Mouse (Mus musculus) gonadal fat pad, adult 2 months (tissue): ENCODE data around the gene Shpk. TPM values are rescaled to one million over a fixed set of nuclear protein-coding genes. Genes with fewer than 3 reads are reported as not detected.

Experiments
- DNase-seq: peaks from one replicate; pipeline ENCODE4 v3.0.0-alpha.2; 2012; ENCODE audit warnings: low read depth
- polyA plus RNA-seq: library from polyadenylated mRNA; depleted of rRNA; stranded (reverse); fragments of >200 nt; gene quantifications from 2 replicates; pipeline ENCODE4 v1.2.3, GENCODE M21; 2012; rRNA removed

Shpk gene
- 11.5 and 11.8 TPM in 2 replicates for polyA plus RNA-seq

DNA sequence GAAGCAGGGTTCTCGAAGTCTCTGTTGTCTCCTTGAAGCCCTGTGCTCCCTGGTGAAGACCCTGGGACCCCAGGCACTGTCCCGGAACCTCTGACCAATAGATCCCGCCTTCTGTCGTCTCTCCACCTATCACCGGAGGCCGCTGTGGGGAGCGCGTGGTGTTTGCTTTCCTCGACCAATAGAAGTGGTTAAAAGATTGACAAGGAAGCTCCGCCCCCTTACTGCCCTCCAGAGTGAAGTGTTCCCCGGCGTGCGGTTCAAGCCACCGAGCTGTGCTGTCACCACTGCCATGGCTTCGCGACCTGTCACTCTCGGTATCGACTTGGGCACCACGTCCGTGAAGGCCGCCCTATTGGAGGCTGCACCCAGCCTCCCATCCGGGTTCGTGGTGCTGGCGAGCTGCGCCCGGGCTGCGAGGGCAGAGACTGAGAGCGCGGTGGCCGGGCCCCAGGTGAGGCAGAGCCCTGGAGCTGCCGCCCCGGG is at the start of gene Shpk:
Shpk (plus strand) TSS at position 231 of the 483 bp plus-strand sequence.
- DNase-seq = no peak

DNA sequence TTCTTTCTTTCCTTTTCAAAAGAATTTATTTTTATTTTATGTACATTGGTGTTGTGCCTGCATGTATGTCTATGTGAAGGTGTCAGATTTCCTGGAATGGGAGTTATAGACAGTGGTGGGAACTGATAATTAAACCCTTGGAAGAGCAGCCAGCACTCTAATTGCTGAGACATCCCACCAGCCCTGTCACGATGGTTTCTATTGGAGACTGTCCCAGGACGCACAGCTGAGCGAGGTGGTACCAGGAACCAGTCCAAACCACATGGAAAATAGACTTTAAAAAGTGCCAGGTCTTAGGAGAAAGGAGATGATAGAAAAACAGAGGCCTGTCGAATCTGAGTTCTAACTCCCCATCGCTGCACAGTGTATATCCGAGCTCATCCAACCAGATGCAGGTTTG is 44.2 kb upstream of the Shpk start:
- no peak for DNase-seq

DNA sequence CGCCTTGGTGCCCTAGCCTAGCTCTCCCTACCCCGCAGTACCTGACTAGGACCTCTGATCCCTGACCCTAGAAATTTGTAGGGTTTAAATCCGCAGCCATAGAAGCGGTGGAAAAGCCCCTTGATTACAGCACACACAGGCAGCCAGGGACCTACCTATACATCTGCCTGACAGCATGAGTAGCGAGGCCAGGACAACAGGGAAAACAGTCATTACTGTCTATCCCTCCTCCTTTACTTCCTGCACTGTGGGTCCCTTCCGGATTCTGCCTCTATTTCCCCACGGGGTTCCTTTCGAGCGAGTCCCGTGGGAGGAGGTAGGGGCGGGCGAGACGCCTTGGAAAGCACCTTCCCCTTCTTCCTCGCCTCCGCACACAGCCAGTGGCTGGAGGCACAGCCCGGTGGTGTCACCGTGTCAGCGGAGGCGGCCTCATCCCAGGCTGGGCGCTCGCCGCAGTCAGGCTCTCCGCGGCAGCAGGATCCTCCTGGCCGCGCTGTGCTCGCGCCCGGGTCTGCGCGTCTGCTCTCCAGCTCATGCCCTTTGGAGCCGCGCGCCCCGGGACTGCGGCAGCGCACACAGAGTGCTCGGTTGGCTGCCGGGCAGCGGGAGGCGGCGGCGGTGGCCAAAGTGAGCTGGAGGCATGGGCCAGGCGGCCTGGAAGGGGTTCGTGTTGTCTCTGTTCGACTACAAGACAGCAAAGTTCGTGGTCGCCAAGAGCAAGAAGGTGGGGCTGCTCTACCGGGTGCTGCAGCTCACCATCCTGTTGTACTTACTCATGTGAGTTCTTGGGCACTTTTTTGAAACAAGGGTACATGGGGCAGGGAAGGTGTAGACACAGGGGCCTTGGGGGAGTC is 39.1 kb upstream of the Shpk start, which contains the start of gene P2rx5:
P2rx5 (plus strand) TSS at position 465 of the 854 bp plus-strand sequence.
- DNase-seq = no peak

DNA sequence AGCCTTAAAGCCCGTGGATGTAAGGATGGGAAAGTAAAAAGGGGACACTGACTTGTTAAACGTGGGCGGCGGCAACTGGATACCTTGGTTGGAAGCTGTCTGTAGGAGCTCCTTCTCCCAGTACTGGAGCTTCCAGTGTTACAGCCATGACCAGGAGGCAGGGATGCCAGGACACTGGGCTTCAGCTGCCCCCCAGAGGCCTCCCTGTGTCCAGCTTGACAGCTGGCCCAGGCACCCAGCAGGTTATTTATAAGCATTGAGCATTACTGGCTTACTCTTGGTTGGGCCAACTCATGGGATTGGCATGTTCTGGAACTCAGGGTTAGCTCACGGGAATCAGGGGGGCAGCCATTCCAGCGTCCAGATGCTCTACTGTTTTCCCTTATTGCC is 38.5 kb upstream of the Shpk start:
- no peak for DNase-seq

DNA sequence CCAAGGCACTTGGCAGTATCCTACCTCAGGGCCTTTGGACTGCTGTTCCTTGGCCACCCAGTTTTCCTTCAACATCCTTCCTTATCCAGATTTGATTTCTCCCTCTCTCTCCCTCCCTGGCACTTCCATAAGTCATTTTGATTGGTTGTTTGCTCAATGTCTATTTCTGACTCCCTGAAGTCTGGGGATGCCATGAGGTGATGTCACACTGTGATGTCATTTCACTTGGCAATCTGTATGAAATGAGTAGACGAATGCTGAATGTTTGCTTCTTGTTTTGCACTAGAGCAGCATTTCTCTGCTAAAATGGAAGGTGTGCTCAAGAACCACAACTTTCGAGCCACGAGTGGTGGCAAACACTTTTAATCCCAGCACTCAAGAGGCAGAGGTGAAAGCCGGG is 37.6 kb upstream of the Shpk start:
- no peak for DNase-seq

DNA sequence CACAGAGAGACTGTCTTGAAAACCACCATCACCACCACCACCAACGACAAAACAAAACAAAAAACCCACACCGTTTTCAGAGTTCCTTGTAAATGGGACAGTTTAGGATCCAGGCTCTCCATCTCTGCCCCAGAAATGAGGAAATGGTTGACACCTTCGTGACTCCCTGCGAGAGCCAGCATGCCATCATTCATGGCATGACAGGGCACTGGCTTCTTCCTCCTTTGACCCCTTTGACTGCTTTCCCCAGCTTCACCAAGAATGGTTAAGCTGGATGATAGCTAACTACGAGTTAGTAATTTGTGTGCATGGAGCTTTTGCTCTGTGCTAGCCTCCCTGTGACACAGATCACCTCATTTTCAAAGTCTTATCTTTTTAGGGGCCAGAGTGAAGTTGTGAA is 37.0 kb upstream of the Shpk start:
- no peak for DNase-seq

DNA sequence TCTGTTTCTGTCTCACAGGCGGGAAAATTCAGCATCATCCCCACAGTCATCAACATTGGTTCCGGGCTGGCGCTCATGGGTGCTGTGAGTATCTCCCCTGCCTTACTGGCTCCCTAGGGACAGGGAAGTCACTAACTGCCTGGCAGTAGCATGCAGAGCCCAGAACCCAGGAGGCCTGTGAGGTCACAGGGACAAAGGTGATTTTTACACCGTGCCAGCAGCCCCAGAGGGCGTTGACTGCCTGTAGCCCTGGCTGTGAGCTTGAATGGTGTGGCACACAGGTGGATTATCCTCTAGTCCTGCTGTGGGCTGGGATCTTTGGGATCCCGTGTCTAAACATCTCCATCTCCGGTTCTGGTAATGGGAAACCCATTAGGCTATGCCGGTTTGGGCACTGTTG is 31.2 kb upstream of the Shpk start:
- DNase-seq = no peak

DNA sequence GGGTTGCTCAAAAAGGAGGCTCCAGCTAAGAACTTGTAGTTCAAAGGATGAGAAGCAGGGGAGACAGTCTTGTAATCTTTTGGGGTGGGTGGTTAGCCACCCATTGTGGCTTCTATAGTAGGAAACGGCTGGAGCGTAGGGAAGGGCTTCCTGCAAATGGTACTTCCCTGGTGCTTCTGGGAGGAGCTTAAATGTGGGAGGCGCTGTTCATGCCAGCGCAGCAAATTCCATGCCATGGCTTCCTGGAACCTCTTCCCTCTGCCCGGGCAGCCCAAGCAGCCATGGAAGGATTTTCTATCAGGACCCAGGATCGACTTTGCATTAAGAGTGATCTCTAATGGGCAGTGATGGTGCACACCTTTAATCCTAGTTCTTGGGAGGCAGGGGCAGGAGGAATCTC is 30.7 kb upstream of the Shpk start:
- no peak for DNase-seq

DNA sequence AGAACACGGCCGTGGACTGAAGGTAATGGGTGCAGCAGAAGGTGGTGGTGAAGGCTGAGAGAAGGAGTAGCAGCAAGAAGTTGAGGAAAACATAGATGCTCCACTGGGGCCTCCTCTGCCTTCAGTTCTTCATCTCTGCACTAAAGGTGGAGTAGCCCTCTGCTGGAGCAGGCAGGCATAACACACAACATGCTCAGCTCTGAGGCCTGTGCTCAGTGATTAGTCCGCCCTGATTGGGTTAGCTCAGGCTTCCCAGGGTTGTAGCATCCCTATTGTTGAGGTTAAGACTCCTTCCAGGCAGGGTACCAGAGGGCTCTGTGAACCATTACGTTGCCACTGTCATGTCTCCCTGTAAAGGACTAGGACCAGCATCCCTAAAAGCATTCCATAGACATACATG is 30.0 kb upstream of the Shpk start:
- no peak for DNase-seq

DNA sequence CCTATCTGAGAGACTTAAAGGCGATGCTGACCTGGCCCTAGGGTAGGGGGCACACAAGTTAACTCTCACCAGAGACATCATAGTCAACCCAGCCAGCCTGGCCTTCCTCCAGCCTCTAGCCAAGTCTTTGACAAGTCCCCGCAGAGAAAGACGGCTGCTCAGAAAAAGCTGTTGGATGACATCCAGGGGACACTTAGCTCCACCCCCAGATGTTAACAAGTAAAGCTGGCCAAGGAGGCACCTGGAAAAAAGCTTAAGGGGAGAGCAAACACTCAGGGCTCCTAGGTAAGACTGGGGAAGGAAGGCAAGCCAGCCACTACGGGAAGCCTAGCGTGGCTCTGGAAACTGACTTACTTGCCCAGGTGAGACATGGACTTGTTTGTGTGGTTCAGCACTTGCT is 27.1 kb upstream of the Shpk start:
- no peak for DNase-seq

DNA sequence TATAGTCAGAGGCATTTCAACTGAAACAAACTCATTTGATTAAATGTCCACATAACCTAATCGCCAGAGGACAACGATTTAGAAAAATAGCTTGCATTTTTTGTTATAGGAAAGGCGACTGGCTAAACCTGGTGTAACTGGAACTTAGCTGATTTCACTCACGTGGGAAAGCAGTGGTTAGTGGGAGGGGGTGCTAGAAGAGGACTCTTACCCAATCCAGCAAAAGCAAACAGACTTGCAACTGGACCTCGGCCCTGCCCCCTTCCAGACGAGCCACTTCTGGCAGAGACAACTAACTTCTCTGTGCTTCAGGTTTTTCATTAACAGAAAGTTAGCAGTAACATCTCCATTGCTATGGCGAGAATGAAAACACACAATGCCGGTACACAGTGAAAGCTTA is 23.6 kb upstream of the Shpk start:
- no peak for DNase-seq

DNA sequence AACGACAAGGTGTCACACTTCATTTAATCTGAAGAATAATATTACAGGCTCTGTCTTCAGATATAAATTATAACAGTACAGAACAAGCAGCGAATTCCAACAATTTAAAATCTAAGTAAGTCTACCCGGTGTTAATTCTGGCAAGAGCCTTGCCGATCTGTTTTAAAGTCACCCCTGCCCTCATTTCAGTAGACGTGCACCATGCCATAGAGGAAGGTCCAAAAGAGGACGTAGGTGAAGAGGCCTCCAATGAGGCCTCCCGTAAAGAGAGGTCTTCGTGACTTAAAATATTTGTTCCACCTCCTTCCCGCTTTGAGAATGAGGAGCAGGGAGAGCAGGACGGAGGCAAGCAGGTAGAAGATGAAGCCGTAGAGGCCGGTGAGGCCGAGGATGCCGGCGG is 23.1 kb upstream of the Shpk start:
- no peak for DNase-seq

DNA sequence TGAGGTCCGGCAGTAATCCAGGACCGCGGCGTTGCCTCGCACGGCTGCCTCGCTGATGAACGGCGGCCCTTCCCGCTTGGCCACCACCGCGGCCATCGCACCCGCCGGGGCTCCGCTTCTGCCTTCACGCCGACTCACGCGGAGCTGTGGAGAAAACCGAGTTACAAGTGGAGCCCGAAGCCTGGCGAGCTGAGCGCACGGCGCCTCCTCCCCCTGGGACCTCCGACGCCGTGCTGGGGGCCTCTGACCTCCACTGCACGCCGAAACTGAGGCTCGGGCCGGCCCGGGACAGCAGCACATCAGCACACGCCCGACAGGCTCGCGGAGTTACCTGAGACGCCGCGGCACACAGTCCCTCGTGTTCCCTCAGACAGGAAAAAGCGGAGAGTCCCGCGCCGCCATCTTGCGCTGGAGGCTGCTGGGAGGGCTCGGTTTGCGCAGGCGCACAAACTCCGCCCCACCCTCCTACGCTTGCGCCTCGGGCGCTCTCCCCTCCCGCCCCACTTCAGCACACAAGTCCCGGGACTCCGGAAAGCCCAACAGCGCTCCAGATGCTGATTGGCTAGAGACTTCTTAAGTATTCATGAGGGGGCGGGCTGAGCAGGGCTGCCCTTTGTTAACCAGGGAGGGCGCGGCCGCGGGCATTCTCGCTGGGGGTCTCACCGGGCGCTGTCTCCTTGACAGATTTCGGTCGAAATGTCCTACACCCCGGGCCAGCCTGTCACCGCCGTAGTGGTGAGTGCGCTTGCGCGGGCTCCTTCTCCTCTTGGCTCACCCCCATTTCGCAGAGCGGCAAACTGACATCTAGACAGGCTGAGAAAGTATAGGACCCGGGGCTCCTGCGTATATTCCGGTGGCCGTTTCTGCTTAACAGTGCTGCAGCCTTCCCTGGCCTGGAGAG is 22.4 kb upstream of the Shpk start, which contains the start of the genes Emc6 and Tax1bp3:
Emc6 (minus strand) TSS at position 430 of the 901 bp plus-strand sequence.
Tax1bp3 (plus strand) TSS at position 476 of the 901 bp plus-strand sequence.
- DNase-seq = no peak

DNA sequence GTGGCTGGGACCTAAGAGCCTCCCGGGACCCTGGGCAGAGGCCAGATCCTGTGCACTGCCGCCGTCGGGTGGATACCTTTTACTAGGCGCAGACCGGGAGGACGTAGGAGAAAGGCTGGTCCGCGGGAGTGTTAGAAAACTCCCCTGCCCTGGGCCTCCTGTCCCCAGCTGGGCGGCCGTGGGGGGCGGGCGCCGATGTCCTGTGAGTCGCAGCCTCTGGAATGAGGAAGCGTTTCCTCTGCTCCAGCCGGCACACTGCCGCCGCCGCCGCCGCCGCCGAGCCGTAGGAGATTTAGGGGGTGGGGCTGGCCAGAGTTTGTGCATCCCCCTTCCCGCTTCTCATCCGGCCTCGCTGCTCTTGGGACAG is 21.8 kb upstream of the Shpk start:
- no peak for DNase-seq

DNA sequence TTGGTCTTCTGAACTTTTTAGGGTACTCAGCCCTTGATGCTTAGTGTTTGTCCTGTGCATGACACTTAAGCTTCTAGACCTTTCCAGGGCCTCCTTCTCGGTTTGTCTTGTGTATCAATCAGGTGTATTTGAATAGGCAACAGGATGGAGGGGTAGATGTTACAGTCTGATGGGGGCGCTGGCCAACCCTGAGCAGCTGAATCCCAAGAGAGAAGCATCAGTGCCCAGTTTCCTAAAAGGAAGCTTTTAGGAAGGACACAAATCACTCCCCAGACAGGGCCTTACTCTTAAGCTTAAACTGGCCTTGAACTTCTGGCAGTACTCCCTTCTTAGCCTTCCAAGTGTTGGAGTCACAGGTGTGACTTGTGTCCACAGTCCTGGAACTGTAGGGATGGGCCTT is 21.4 kb upstream of the Shpk start:
- no peak for DNase-seq

DNA sequence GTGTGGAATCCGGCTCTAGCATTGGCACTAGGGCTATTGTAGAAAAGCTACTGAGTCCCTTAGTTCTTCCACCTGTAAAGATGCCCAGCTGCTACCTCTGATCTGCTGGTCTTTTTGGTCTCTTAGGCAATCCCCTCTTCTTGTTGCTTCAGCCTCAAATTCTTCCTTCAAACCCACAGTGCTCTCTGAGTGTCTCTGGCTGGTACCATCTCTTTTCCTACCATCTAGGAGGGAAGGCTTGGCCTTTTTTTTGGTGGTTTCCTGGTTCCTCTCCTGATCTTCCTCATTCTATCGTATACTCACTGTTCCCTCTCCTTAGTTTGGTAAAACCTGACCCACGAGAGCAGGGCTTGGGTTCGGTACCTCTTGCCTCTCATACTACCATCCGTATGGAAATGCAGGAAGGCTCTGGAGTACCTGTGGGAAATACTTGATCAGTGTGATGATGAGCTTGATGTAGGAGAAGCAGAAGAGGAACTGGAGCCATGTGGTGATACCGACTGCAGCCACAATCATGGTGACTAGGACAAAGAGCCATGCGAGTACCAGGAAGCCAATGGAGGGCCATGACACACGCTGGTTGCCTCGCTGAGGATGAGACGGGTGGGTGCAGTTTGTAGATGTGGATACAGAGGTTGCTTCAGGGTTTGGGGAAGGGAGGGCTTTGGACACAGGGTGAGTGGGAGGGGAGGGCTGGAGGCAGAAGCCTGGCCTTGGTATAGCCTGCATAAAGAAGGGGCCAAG is 13.2 kb upstream of the Shpk start:
- no peak for DNase-seq

DNA sequence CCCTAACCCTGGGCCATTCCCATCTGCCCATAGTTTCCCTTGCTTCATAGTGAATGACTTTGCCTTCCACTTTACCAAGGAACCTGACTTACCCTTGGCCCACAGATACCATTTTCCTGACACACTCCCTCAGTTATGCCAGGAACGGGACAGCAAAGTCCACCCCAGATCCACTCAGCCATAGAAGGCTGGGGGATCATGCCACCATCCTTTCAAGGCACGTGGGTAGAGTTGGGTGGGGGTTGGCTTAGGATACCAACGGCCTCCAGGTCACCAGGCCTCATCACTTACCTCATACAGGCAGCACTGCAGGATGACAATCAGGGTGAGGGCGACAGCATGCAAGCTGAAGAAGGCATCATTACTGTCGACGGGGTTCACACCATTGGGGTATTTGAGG is 12.0 kb upstream of the Shpk start:
- no peak for DNase-seq

DNA sequence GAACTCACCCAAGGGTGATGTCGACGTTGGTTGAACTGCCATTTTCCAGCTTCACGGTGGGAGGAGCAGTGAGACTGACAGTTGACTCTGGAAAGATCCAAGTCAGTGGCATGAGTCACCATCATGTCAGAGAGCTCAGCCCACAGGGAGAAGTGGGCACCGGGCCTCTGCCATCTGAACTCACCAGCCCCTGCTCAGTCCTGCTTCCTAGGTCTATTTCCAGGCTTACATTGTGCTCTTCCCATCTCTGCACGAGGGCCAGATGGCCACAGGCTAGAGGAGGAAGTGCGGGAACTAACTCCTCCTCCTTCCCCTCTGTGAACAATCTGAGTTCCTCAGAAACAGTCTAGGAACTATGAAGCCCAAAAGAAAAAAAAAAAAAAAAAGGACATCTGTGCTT is 6.2 kb upstream of the Shpk start:
- no peak for DNase-seq

DNA sequence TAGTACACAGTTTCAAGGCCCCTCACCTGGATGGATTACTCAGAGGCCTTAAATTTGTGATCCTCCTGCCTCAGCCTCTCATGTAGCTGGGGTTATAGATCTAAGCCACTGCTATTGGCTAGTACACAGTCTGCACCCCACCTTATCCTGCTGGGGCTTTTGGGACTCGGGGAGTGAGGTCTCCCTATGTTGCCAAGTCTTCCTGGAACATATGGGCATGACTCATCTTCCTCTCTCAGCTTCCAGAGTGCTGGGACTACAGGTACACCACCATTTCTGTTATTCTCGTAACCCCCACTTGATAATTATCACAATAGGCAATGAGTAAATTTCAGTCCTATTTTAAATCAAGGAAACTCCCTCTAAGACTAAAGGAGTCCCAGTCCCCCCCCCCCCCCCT is 4.8 kb upstream of the Shpk start:
- DNase-seq = no peak

DNA sequence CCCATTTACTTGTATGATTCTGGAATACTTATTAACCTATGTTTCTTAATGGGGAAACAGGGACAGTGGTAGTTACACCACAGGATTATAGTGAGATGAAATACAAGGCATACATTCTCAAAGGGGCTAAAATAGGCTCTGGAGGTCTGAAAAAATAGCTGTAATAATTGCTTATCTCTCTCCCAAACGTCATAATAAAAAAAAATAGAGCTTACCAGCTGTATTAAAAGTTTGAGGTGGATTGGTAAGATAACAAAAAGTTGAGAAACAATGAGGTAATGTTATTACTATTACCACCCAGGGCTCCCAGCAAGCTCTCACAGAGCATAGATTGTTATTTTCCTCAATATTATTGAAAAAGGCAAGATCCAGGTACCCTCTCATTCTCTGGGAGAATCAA is 1.1 kb upstream of the Shpk start:
- DNase-seq = no peak

DNA sequence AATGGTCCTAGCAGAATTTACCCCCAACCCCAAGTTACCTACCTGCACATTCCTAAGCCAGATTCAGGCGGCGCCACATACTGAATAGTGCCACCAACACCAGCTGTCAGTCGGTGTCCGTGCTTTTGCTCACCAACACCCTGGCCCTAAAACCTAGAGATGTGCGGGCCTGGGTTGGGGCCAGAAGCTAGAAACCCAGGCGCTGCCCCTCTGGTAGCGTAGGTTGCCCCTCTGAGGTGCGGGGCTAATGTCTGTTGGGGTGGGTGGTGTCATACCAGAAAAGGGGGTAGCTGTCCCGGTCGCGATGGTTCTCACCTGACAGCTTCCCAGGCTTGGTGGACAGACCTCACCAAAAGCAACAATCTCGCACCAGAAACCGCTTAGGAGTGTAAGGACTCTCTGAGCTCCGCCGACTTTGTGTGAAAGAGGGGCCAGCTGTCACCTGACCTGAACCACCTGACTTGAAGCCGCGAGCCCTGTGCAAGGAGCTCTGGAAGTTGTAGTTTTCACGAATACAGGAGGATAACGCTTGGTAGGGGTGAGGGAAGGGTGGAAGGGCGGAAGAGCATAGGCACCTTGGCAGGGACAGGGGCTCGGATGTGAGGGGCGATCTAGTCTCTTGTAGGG is 544 bp upstream of the Shpk start, which contains the start of gene Ctns:
Ctns (minus strand) TSS at position 440 of the 627 bp plus-strand sequence.
- DNase-seq = no peak
